Mouse (Mus musculus) bone marrow macrophage, adult 2 months (primary cell): ENCODE results near the gene 1700011L22Rik.

Source experiments
- CTCF ChIP-seq: IDR thresholded peaks from 2 replicates; pipeline ENCODE4 v1.5.1; 2012; ENCODE audit warnings: low read depth, mild to moderate bottlenecking, low read length, moderate library complexity
- POLR2A ChIP-seq: IDR thresholded peaks from 2 replicates; pipeline ENCODE4 v1.6.1; 2012; ENCODE audit warnings: mild to moderate bottlenecking, low read depth, low read length, borderline replicate concordance

- TF ChIP-seq CTCF = no peak
- TF ChIP-seq POLR2A = no peak
These were observed 74.8 kb downstream of the 1700011L22Rik start for GRCm38 (mm10) chr8:79173606-79174005.
